Mouse (Mus musculus) liver, adult 10 weeks (tissue): ENCODE results near the gene Kdm1b. TPM values are rescaled to one million over a fixed set of nuclear protein-coding genes. Genes with fewer than 3 reads are reported as not detected.

ENCODE experiments used
- polyA plus RNA-seq: library from polyadenylated mRNA; stranded (reverse); fragments of 350-450 nt; fragmentation: Illumina TruSeq; extraction: RNeasy Lipid Tissue Mini Kit (QIAGEN cat#74804); gene quantifications from one replicate; pipeline ENCODE4 v1.2.3, GENCODE M21; 2014; ENCODE audit warnings: low read depth, low replicate concordance

The Kdm1b gene
- polyA plus RNA-seq = 52.0 TPM

GRCm38 (mm10) chr13:47043030-47043680 is at the start of gene Kdm1b:
Kdm1b (plus strand) TSS chr13:47043499.

GRCm38 (mm10) chr13:47014334-47015194 is 28.7 kb upstream of the Kdm1b start, which contains the start of gene Nhlrc1:
Nhlrc1 (minus strand) TSS chr13:47014850.

GRCm38 (mm10) chr13:47044617-47044947 is 1.3 kb downstream of the Kdm1b start, which contains the start of gene Tpmt:
Tpmt (minus strand) TSS chr13:47044737.

GRCm38 (mm10) chr13:47105711-47106579 is 62.6 kb downstream of the Kdm1b start, which contains the start of gene Dek:
Dek (minus strand) TSS chr13:47106201.

GRCm38 (mm10) chr13:47122537-47123430 is 79.5 kb downstream of the Kdm1b start, which contains the start of gene Rnf144b:
Rnf144b (plus strand) TSS chr13:47122656.

Other genes starting within 250 kb of the Kdm1b start
- gene Kif13a, start 113.6 kb upstream of the Kdm1b start, polyA plus RNA-seq = 5.7 TPM
- gene Nhlrc1, start 28.6 kb upstream of the Kdm1b start, polyA plus RNA-seq = 1.4 TPM
- 111 TPM for gene Tpmt, start 1.2 kb downstream of the Kdm1b start, polyA plus RNA-seq
- gene Dek, start 62.7 kb downstream of the Kdm1b start, polyA plus RNA-seq = 124 TPM
- gene Rnf144b, start 79.2 kb downstream of the Kdm1b start, polyA plus RNA-seq = 37.3 TPM